Mouse (Mus musculus) liver, adult 2 months (tissue): ENCODE results near the gene Pnliprp2.

Experiments
- CTCF ChIP-seq: fragments of 200-500 bp; IDR thresholded peaks from 2 replicates; pipeline ENCODE4 v1.5.1; 2011; ENCODE audit warnings: low read depth, low read length, control low read depth
- POLR2A ChIP-seq: fragments of 200-500 bp; IDR thresholded peaks from 2 replicates; pipeline ENCODE4 v1.6.1; 2011; ENCODE audit warnings: low read length, control low read depth; ENCODE audit not compliant: insufficient read depth; ENCODE audit errors: extremely low read depth

GRCm38 (mm10) chr19:58750822-58751221 is 8.7 kb upstream of the Pnliprp2 start:
- TF ChIP-seq CTCF (no peak), POLR2A (no peak)
